Mouse (Mus musculus): Measurements from ENCODE around the gene Gm43738. TPM values are rescaled to one million over a fixed set of nuclear protein-coding genes. Genes with fewer than 3 reads are reported as not detected.
"Not testable (repeated sequence)": the region's sequence is repeated elsewhere in the genome, so short reads cannot be mapped to it uniquely, and the experiment has no call there.

The Gm43738 gene
- polyA plus RNA-seq, 1 experiment, result not detected

DNA sequence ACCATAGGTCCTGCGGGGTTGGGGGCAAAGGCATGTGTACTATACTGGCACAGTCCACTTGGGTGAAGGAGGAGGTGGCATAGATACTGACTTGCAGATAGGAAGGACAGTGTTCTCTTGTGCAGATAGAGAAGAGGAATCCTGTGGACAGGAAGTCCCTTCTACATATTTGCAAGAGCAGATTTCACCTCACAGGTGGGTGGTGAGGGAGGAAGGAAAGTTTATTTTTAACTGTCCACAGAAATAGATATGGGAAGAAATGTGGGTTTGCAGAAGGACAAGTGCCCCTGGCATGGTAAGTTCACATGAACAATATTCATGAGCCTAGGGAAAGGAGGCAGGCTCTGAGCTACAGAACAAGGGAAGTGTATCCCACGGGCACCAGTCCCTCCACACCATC, 16.8 kb downstream of the Gm43738 start:
- Histone ChIP-seq H3K4me3 (ENCODE audit: low read depth, low read length) (no peak overlapping the region), H3K27ac (ENCODE audit: insufficient read depth, low read length) (no peak overlapping the region), H3K9ac (ENCODE audit: low read depth, poor library complexity, severe bottlenecking) (no peak overlapping the region), H3K4me1 (ENCODE audit: control insufficient read depth, insufficient read depth, low read length) (peaks cover 4% of the 10 kb centered on the region), H3K9me3 (replicated peaks; ENCODE audit: control insufficient read depth, insufficient read depth, low read length, poor library complexity, severe bottlenecking) (no peaks in the 10 kb centered on the region), H3K27me3 (ENCODE audit: control insufficient read depth, insufficient read depth, low read length, poor library complexity, severe bottlenecking) (no peaks in the 10 kb centered on the region), H3K36me3 (ENCODE audit: control insufficient read depth, insufficient read depth, low read length, poor library complexity, severe bottlenecking) (no peaks in the 10 kb centered on the region)
- TF ChIP-seq EP300 (IDR thresholded peaks at IDR 0.05; ENCODE audit: insufficient read depth, low read depth, low read length) (no peak), CTCF (IDR thresholded peaks at IDR 0.05; ENCODE audit: low read depth, low read length) (no peak), POLR2A (IDR thresholded peaks at IDR 0.05; ENCODE audit: insufficient read depth, low read length) (no peak)

DNA sequence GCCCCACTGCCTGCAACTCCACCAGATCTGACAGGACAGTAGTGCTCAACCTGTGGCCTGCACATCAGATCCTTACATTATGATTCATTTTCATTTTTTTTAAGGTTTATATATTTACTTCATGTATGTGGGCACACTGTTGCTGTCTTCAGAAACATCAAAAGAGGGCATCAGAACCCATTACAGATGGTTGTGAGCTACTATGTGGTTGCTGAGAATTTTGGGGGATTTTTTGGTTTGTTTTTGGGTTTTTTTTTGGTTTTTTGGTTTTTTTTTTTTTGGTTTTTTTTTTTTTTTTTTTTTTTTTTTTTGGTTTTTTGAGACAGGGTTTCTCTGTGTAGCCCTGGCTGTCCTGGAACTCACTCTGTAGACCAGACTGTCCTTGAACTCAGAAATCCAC, 18.6 kb downstream of the Gm43738 start:
- H3K27ac ChIP-seq (ENCODE audit: insufficient read depth, low read length); H3K4me1 ChIP-seq (ENCODE audit: control insufficient read depth, insufficient read depth, low read length); H3K9me3 ChIP-seq (replicated peaks; ENCODE audit: control insufficient read depth, insufficient read depth, low read length, poor library complexity, severe bottlenecking); H3K27me3 ChIP-seq (ENCODE audit: control insufficient read depth, insufficient read depth, low read length, poor library complexity, severe bottlenecking); H3K9ac ChIP-seq (ENCODE audit: low read depth, poor library complexity, severe bottlenecking); H3K4me3 ChIP-seq (ENCODE audit: low read depth, low read length); H3K36me3 ChIP-seq (ENCODE audit: control insufficient read depth, insufficient read depth, low read length, poor library complexity, severe bottlenecking): not testable (repeated sequence)

DNA sequence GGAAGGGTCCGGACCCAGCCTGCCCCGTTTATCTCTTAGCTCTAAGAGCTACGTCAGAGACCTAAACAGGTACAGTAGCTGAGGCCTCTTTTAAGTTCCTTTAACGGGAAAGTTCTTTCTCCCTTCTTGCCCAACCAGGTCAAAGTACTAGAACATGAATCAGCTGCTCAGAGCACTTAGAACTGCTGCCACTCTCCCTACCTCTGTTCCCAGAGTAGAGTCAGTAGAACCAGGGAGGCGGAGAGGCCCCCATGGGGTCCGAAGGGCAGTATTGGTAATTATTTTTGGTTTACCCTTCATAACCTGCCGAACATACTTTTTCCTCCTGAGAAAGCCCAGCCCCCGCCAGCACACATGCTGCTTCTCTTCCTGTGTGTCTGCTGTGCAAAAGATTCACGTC, 23.5 kb downstream of the Gm43738 start:
- Histone ChIP-seq H3K36me3 (ENCODE audit: control insufficient read depth, insufficient read depth, low read length, poor library complexity, severe bottlenecking) (peaks cover 24% of the 10 kb centered on the region), H3K9ac (ENCODE audit: low read depth, poor library complexity, severe bottlenecking) (no peak overlapping the region)
- TF ChIP-seq EP300 (IDR thresholded peaks at IDR 0.05; ENCODE audit: insufficient read depth, low read depth, low read length), result no peak
- TF ChIP-seq POLR2A (IDR thresholded peaks at IDR 0.05; ENCODE audit: insufficient read depth, low read length), result no peak
- TF ChIP-seq CTCF (IDR thresholded peaks at IDR 0.05; ENCODE audit: low read depth, low read length), result no peak

DNA sequence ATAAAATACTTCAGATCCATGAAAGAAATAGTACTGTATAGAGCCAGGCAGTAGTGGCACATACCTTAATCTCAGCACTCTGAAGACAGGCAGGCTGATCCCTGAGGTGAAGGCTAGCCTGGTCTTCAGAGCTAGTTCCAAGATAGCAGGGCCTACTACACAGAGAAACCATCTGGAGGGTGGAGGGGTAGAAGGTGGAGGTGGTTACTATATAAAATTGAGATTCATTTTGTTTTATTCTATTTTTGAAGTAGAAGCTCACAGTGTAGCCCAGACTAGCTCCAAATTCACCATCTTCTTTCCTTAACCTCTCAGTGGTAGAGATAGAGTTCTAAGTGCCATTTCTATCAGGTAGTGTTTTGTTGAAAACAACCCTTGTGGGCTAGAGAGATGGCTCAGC, 33.6 kb downstream of the Gm43738 start:
- Histone ChIP-seq H3K36me3 (ENCODE audit: control insufficient read depth, insufficient read depth, low read length, poor library complexity, severe bottlenecking) (peaks cover 42% of the 10 kb centered on the region), H3K4me3 (ENCODE audit: low read depth, low read length) (no peak overlapping the region), H3K4me1 (ENCODE audit: control insufficient read depth, insufficient read depth, low read length) (no peaks in the 10 kb centered on the region), H3K9ac (ENCODE audit: low read depth, poor library complexity, severe bottlenecking) (no peak overlapping the region), H3K27me3 (ENCODE audit: control insufficient read depth, insufficient read depth, low read length, poor library complexity, severe bottlenecking) (no peaks in the 10 kb centered on the region), H3K27ac (ENCODE audit: insufficient read depth, low read length) (no peak overlapping the region), H3K9me3 (replicated peaks; ENCODE audit: control insufficient read depth, insufficient read depth, low read length, poor library complexity, severe bottlenecking) (no peaks in the 10 kb centered on the region)
- no peak for TF ChIP-seq CTCF (IDR thresholded peaks at IDR 0.05; ENCODE audit: low read depth, low read length)
- TF ChIP-seq EP300 (IDR thresholded peaks at IDR 0.05; ENCODE audit: insufficient read depth, low read depth, low read length), result no peak

More for the DNA sequence above, 23.5 kb downstream of the Gm43738 start:
- H3K9me3 ChIP-seq (replicated peaks; ENCODE audit: control insufficient read depth, insufficient read depth, low read length, poor library complexity, severe bottlenecking), result no peaks in the 10 kb centered on the region
- H3K4me1 ChIP-seq (ENCODE audit: control insufficient read depth, insufficient read depth, low read length), result no peaks in the 10 kb centered on the region
- H3K27me3 ChIP-seq (ENCODE audit: control insufficient read depth, insufficient read depth, low read length, poor library complexity, severe bottlenecking), result no peaks in the 10 kb centered on the region
- H3K27ac ChIP-seq (ENCODE audit: insufficient read depth, low read length), result no peak overlapping the region
- H3K4me3 ChIP-seq (ENCODE audit: low read depth, low read length), result no peak overlapping the region

DNA sequence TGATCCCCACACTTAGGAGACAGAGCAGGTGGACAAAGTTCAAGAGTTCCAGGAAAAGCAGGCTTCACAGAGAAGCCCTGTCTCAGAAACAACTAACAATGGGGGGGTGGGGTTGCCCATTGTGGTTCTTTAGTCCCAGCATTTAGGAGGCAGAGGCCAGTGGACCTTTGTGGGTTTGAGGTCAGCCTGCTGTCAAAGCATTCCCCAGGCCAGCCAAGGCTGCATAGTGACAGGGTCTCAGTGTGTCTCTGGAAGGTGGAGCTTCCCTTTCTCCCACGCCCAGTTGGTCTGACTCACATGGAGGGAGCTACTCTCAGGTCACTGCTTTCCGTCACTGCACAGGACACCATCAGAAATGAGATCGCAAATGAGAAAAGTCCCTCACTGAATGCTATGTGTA, 39.2 kb downstream of the Gm43738 start:
- peaks cover 28% of the 10 kb centered on the region for H3K36me3 ChIP-seq (ENCODE audit: control insufficient read depth, insufficient read depth, low read length, poor library complexity, severe bottlenecking)
- TF ChIP-seq CTCF (IDR thresholded peaks at IDR 0.05; ENCODE audit: low read depth, low read length) (no peak), EP300 (IDR thresholded peaks at IDR 0.05; ENCODE audit: insufficient read depth, low read depth, low read length) (no peak), POLR2A (IDR thresholded peaks at IDR 0.05; ENCODE audit: insufficient read depth, low read length) (no peak)
- no peak overlapping the region for H3K4me3 ChIP-seq (ENCODE audit: low read depth, low read length)
- H3K9ac ChIP-seq (ENCODE audit: low read depth, poor library complexity, severe bottlenecking), result no peak overlapping the region
- H3K27me3 ChIP-seq (ENCODE audit: control insufficient read depth, insufficient read depth, low read length, poor library complexity, severe bottlenecking), result no peaks in the 10 kb centered on the region
- no peaks in the 10 kb centered on the region for H3K4me1 ChIP-seq (ENCODE audit: control insufficient read depth, insufficient read depth, low read length)
- H3K27ac ChIP-seq (ENCODE audit: insufficient read depth, low read length), result no peak overlapping the region
- H3K9me3 ChIP-seq (replicated peaks; ENCODE audit: control insufficient read depth, insufficient read depth, low read length, poor library complexity, severe bottlenecking), result no peaks in the 10 kb centered on the region

DNA sequence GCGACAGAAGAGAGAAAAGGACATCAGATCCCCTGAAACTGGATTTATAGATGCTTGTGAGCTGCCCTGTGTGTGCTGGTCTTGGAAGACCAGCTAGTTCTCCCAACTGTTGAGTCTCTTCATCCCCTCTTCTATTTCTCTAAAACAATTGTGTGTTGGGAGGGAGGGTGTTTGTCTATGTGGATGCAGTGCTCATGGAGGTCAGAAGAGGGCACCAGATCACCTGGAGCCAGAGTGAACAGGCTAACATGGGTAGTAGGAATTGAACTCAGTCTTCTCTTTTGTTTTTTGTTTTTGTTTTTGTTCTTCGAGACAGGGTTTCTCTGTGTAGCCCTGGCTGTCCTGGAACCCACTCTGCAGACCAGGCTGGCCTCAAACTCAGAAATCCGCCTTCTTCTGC, 42.1 kb downstream of the Gm43738 start:
- no peak overlapping the region for H3K4me3 ChIP-seq (ENCODE audit: low read depth, low read length)
- peaks cover 24% of the 10 kb centered on the region for H3K36me3 ChIP-seq (ENCODE audit: control insufficient read depth, insufficient read depth, low read length, poor library complexity, severe bottlenecking)
- no peak for TF ChIP-seq POLR2A (IDR thresholded peaks at IDR 0.05; ENCODE audit: insufficient read depth, low read length)
- TF ChIP-seq CTCF (IDR thresholded peaks at IDR 0.05; ENCODE audit: low read depth, low read length), result peak; percentile 66
- no peak for TF ChIP-seq EP300 (IDR thresholded peaks at IDR 0.05; ENCODE audit: insufficient read depth, low read depth, low read length)
- H3K9ac ChIP-seq (ENCODE audit: low read depth, poor library complexity, severe bottlenecking), result no peak overlapping the region
- no peaks in the 10 kb centered on the region for H3K4me1 ChIP-seq (ENCODE audit: control insufficient read depth, insufficient read depth, low read length)
- H3K27ac ChIP-seq (ENCODE audit: insufficient read depth, low read length), result no peak overlapping the region
- H3K27me3 ChIP-seq (ENCODE audit: control insufficient read depth, insufficient read depth, low read length, poor library complexity, severe bottlenecking), result no peaks in the 10 kb centered on the region
- H3K9me3 ChIP-seq (replicated peaks; ENCODE audit: control insufficient read depth, insufficient read depth, low read length, poor library complexity, severe bottlenecking), result no peaks in the 10 kb centered on the region

All from ES-Bruce4 (cell line).